Mouse (Mus musculus) adrenal gland, postnatal 4 days (tissue): Measurements from ENCODE around the gene Dnajc16. TPM values are rescaled to one million over a fixed set of nuclear protein-coding genes. Genes with fewer than 3 reads are reported as not detected.

Source experiments
- DNase-seq, 2 experiments: peaks; one replicate each; pipeline ENCODE4 v3.0.0; 2021 to 2022; ENCODE audit warnings: low spot score in 2 of 2, mixed read lengths in 2 of 2
- total RNA-seq, 2 experiments: library from RNA; stranded (reverse); gene quantifications; 2 replicates each; pipeline ENCODE4 v1.2.3; 2021

Gene Dnajc16
- total RNA-seq, 2 experiments from 2014 or later: 19.8 to 20.1 TPM

GRCm38 (mm10) chr4:141766316-141766667 is 24.4 kb downstream of the Dnajc16 start:
- no peak for DNase-seq

DNA sequence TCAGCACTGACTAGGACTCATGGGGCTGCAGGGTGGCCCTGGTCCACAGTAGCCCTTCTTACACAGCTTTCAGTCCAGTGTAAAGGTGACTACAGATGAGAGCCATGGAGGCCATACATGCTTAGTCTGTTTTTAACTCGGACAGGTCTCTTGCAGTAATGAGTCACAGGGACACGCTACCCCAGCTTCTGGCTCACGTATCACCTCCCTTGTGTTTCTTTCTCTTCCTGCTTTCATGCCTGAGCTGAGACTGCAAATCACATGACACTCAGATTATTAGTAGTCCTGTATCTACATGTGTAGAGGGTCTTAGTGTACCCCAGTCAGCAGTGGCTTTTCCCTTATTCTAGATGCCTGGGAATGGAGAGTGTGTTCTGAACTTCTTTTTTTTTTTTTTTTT is 25.7 kb downstream of the Dnajc16 start:
- no peak for DNase-seq

- no peak for DNase-seq
Measured at GRCm38 (mm10) chr4:141763476-141763875, 27.3 kb downstream of the Dnajc16 start.

DNA sequence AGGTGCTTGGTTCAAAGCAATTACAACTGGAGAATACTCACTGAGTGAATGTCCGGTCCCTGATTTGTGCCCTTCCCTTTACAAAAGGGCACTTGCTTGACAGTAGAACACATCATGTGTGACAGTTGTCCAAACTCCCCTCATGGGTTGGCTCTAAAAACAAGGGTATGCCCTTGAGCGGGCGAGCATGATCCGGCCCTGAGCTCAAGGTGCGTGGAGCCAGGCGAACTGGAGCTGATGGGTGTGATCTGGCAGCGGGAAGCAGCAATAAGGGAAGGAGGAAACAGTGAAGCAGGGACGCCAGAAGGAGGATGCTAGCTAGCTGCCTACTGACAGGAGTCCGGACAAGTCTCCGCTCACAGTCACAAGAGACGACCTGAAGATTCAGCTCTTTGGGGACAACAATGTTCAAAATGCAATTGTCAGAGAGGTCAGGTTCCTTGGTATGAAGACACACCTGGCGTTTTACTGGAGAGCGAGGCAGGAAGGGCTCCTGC is 28.6 kb downstream of the Dnajc16 start:
- DNase-seq: no peak

GRCm38 (mm10) chr4:141760942-141761341 is 29.8 kb downstream of the Dnajc16 start:
- no peak for DNase-seq

DNA sequence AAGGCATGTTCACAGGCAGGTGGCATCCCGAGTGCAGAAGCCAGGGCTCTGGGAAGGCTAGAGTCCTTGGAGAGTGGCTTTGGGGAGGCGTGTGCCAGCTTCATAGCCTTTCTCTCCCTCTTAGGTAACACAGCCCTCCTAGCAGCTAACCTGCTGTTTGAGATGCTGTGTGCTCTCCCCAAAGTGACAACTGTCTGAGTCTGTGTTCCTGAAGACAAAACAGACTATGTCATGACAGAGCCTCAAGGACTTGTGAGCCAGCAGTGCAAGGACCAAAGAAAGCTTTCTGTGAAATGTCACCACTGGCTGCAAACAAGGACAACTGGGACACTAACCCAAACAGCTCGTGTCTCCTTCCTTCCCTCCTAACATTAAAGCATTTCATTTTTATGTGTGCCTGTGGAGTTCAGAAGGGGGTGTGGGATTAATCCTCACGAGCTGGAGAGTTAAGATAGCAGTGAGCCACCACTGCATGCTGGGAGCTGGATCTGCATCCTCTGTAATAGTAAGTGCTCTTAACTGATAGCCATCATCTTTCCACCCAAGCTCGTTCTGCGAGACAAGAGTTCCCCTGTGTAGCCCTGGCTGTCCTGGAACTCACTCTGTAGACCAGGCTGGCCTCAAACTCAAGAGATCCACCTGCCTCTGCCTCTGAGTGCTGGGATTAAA is 31.7 kb downstream of the Dnajc16 start:
- DNase-seq: no peak

DNA sequence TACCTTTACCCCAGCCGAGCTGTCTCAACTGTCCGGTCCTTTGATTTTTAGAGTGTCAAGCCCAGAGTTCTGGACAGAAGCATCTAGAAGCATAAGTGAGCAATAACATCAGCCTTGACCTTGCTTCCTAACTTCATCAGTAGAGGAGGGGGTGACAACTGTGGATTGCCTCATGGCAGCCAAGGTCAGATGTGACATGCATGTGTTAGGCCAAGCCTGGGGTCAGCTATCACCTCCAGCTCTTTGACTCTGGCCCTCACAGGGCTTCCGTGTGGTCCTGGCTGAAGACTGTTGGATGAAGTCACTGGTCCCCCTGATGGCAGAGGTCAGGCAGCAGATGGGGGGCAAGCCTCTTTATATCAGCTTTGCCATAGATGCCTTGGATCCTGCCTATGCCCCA is 33.6 kb downstream of the Dnajc16 start:
- no peak for DNase-seq

DNA sequence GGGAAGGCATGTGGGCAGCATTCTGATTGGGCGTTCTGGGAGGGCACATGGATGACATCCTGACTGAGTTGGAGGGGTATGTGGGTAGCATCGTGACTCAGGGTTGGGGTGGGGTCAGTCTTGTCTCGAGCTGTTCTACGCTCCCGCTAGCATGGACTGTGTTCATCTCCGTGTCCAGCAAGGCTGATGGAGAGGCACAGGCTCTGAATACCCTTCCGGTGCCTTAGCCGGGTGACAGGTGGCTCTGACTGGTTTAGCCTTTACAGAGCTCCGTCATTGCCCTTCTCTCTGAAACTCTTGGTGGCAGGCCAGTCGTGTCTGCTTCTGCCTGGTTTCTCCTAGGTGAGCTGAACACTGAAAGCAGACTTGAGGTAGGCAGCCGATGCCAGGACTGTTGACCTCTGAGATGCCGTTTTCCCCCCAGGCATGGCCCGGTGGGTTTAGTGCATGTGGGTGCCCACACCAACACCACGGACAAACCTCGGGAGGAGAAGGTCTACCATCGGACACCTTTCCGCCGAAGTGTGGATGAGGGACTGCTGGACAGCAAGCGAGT is 35.3 kb downstream of the Dnajc16 start:
- no peak for DNase-seq

GRCm38 (mm10) chr4:141752076-141752421 is 38.7 kb downstream of the Dnajc16 start:
- DNase-seq: no peak

DNA sequence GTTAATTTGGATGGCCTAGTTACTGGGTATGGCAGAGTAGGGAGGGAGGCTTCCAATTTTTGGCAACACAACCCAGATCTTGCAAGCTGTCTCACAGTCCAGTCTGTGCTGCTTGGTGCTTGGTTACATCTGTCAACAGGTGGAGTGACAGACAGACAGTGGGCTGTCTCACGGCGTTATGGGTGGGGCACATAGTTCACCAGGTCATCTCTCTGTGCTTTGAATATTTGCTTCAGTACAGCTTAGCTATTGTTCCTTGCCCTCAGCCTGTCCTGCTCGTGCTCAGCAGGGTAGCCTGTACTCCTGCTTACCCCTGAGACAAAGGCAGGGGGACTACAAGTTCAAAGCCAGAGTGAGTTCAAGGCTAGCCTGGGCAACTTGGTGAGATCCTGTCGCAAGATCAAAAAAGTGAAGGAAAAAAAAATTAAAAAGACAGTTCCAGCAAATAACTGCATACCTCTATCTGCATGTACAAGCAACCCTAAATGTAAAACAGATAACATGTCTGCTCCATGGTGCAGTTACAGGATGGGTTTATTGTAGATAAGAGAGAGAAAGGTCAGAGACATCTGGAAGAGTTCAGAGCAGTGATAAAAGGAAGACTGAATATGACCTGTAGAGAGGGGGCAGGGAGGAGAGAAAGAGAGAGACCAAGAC is 39.2 kb downstream of the Dnajc16 start:
- no peak for DNase-seq

DNA sequence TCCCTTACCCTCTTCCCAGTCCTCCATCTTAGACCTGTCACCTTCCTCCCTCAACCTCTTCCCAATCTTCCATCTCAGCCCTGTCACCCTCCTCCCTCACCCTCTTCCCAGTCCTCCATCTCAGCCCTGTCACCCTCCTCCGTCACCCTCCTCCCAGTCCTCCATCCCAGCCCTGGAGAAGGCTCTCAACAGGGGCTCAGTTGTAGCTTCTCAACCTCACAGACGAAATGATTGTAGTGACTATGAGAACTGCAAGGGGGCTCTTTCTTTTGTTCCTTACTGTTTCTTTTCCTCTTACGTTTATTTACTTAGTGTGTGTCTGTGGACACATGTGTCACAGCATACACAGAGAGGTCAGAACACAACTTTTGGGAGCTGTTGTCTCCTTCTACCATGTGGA is 39.9 kb downstream of the Dnajc16 start:
- no peak for DNase-seq

- peak in 1 of 2 experiments; percentile 35 for DNase-seq
Measured at GRCm38 (mm10) chr4:141749557-141749956, 41.2 kb downstream of the Dnajc16 start.

GRCm38 (mm10) chr4:141746578-141747346 is 44.0 kb downstream of the Dnajc16 start, which contains the start of gene Agmat:
Gene Agmat (plus strand): TSS chr4:141746672.
- DNase-seq: no peak

DNA sequence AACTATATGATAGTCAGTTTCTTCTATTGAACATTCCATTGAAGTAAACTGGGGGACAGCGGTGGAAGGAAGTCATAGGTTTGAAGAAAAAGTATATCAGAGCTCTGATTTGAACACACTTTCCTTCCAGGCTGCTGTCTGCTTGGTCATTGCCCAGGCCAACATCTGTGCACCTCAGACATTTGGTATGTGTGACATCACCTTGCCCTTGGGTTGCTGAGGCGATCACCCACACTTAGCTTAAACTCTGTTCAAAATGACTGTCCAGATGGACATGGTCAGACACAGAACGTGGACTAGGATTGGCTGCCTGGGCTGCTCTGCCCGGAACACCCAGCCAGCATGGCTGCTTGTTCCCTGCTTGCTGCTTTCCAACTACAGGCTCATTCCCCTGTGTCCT is 48.4 kb downstream of the Dnajc16 start:
- DNase-seq: no peak

DNA sequence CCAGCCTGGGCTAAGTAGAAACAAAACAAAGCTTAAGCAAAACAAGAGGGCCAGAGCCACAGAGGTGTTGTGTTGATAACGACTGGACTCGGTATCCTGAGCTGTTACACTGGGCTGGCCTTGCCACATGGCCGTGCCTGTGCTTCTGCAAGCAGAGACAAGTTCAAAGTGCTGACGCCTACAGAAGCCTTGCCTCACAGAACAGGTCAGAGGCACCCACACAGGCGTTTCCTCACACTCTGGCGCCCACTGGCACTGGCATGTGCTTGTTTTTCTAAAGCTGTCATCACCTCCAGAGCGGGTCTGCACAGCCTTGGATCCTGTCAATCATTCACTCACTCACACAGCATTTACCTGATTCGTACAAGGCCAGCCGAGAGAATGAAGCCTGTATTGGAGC is 48.9 kb downstream of the Dnajc16 start:
- DNase-seq: no peak

- no peak for DNase-seq
Measured at GRCm38 (mm10) chr4:141738015-141738414, 52.7 kb downstream of the Dnajc16 start.

GRCm38 (mm10) chr4:141736856-141737255 is 53.9 kb downstream of the Dnajc16 start:
- DNase-seq: no peak

- no peak for DNase-seq
Measured at GRCm38 (mm10) chr4:141735206-141735560, 55.5 kb downstream of the Dnajc16 start.

DNA sequence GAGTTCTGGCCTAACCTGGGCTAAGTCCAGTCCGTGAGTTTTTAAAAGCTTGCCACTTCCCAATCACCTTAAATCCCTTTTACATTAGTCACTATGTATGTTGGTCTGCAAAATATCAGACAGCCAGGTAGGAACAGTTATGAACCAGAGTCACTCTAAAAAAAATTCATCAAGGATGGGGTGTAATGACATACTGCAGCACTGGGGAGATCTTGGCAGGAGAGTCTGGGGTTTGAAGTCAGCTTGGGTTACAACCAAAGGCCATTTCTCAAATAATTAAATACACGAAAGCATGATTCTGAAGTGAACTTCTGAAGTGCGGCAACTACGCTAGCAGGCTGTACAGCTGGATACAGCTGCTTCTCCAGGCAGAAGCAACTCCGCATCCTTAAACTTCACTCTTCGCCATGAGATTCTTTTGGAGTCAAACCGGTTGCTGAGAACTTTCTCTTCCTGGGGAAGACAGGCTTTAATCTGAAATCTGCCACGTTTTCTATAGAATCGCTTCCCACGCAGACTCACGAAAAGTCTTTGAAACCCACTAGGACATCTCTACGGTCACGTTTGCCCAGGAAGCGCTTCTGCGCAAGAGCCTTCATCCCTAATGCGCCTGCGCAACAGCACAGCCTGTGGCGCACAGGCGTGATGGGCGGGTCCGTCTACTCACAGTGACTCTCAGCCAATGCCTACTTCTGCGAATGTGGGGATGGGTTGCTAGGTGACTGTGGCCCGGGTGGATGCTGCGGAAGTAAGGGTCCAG is 56.1 kb downstream of the Dnajc16 start:
- peak; percentile 40 to 71 for DNase-seq

- DNase-seq: no peak
Measured at GRCm38 (mm10) chr4:141731766-141732165, 59.0 kb downstream of the Dnajc16 start.

DNA sequence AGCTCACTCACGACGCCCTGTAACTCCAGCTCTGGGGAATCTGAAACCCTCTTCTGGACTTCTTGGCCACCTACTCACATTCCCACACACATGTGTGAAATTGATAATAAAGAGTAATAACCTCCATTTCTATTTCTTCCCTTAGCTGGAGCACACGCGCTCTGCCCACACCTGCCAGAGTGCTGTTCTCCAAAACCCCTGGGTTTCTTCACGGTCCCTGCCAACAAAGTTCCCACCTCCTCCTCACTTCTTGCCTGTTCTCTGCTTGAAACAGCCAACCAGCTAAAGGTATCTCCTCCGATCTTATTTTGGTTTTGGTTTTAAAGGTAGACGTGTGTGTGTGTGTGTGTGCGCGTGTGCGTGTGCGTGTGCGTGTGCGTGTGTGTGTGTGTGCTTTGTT is 60.3 kb downstream of the Dnajc16 start:
- no peak for DNase-seq
